Mouse (Mus musculus): ENCODE measurements around the gene Ppara.

DNA sequence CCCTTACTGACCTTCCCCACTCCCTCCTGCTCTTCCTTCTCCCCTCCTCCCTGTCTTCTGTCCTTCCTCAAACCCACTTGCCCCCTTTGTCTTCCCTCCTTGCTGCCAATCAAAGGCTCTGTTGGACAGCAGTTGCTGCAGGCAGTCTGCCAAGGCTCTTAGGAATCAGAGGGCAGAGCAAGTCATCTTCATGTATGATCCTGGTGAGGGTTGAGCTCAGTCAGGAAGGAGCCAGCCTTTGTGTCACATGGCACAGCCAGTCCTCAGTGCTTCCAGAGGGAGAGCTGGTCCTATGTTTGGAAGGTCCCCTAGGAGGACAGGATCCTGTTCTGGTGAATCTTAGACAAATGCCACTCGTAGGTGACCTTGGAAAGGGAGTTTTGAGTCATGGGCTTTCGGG is 68.1 kb downstream of the Ppara start:
- TF ChIP-seq POLR2A (IDR thresholded peaks at IDR 0.05; ENCODE audit: borderline replicate concordance, control insufficient read depth, low read depth, low read length) (no peak), CTCF (IDR thresholded peaks at IDR 0.05; ENCODE audit: control insufficient read depth, insufficient read depth, low read length) (no peak)

Data from bone marrow, adult 2 months (tissue).